Mouse (Mus musculus): ENCODE results near the gene Msl1.

The Msl1 gene

DNA sequence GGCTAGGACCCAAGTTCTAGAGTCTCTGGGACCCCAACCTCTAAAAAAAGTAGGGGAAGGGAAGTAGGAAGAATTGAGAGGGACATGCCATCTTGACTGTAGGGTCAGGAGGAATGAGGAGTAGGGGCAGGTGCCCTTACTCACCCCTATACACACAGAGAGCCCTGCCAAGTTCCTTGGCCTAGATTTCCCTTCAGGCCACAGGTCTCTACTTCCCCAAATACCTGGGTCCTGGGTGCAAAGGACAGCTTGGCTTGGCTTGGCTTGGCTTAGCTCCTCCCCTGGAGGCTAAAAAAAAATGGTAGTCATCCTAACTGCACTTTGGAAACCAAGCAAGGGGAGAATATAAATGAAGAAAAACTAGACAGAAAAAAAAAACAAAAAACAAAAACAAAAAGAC, 30.6 kb upstream of the Msl1 start:
- no peak for DNase-seq

DNA sequence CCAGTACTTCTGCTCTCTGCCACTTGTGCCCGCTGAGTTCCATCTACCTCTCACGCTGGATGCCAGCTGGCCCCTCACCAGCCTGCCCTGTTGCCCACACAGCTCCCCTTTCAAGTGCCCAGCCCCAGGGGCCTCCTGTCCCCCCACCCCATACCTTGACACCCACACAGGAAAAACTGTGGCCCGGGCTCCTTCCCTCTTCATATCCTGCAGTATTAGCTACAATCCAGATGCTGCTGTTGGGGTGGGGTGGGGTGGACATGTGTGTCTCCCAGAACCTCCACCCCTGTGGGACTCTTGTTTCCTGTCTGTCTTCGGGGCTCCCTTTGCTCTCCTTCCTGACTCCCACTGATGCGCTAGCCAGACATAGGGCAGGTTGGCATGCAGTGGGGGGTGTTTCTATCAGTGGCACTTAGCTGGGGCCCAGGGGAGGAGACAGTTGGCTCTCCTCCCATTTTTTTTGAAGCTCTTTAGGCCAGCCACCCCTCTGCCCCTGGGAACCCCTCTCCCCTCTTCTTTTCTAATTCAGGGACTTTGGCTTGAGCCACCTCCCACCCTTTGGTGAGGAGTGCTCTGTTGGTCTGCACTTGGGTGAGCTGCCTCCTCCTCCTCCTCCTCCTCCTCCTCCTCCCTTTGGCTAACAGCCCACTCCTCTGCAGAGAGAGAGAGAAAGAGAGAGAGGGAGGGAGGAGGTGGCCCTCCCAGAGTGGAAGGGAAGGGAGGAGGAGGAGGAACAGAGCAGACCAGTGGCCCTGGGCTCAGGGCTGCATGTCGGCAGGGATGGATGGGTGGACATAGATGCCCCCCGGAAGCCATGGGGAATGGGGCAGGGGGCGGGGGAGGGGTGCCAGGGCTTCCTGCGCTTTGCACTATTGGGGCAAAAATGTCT, 29.7 kb upstream of the Msl1 start:
- no peak for DNase-seq

DNA sequence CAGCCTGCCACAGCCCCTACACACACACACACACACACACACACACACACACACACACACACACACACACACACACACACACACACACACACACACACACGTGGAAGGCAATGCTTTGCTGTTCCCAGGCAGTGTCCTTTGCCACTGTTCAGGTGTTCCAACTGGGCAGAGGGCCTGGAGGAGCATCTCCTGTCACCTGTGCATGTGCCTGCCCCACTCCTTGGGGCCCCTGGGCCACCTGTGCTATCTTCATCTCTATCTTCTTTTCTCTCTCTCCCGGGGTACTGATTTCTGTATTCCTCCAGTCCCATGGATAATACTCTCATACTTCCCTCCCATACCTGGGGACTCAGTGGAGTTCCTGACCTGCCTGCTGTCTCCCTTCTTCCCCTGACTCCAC, 29.0 kb upstream of the Msl1 start:
- no peak for DNase-seq

DNA sequence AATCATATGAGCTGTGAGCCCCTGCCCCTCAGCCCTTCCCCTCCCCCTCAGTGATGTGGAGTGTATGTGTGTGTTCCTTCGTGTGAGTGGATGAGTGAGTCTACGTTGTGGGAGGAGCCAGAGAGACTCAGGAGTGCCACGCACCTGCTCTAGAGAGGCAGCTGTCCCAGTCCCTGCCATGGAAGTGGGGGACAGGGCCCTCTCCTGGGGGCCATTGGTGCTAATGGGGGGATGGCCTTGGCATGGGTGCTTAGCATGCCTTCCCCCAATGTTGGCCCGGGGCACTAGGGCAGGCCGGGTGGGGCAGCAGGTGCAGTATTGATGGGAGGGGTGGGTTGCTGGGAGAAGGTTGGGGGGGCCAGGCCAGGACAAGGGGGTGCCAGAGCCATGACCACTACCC, 28.5 kb upstream of the Msl1 start:
- DNase-seq: no peak

DNA sequence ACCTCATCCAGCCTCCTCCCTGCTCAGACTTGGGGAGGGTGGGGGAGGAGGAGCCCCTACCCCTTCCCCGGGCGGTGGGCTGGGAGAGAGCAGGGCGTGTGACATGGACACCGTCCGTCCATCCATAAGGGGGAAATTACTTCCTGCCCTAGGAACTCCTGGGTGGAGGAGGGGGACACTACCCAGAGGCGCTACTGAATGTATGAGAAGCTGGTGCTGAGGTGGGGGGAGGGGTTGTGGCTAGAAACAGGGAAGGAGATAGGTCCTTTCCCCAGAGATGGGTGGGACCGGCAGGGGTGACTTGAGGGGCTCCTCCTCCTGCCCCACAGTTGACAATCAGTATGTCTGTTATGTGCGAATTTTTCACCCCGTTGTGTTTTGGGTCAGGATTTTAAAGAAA, 28.0 kb upstream of the Msl1 start:
- no peak for DNase-seq

DNA sequence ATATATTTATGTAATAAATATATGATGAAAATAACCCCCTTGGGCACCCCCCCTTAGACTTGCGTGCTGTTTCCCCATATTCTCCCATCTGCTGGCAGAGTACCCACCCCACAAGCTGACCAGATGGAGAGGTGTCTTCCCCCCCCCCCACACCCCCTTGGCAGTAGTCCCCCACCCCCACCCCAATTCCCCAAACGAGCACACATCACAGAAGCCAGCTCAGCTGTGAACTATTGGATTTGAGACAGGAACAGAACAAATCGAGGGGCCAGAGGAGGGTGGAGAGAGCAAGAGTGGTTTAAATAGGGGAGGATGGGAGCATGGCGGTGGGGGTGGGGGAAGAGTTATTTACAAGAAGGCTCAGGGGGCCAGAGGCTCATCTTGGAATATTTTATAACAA, 27.6 kb upstream of the Msl1 start:
- DNase-seq: no peak

DNA sequence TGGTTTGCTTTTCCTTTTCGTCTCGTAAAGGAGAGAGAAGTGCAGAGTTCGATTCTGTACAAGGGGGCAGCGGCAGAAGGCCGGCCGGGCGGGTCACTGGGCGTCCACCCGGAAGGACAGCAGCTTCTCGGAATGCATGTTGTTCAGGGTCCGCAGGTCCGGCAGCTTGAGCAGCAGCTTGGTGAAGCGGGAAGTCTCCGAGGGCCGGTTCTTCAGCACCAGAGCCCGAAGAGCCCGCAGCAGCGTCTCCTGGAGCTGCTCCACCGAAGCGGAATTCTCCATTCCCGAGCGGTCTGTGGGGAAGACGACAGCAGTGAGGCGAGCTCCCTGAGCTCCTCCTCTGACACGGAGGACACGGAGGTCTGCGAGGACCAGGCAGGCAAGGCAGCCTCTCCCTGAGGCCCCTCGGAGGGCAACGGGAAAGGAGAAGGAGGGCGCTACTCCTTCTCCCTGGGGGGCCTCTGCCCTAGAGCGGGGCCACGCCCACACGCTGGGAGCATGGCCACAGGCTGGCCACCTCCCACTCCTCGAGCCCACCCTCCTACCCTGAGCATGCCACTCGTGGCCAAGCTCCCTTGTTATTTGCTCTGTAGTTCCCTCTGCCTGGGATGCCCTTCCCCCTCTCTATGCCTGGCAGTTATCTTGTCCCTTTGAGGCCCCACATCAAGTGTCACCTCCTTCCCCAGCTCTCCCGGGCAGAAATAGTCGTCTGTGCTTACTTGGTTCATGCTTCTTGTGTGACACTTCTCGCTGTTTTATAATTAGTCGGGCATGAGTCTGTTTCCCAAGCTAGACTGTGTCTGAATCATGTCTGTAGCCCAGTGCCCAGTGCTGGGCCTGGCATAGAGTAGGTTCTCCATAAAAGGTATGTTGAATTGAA, 26.9 kb upstream of the Msl1 start:
- peak; percentile 48 for DNase-seq

DNA sequence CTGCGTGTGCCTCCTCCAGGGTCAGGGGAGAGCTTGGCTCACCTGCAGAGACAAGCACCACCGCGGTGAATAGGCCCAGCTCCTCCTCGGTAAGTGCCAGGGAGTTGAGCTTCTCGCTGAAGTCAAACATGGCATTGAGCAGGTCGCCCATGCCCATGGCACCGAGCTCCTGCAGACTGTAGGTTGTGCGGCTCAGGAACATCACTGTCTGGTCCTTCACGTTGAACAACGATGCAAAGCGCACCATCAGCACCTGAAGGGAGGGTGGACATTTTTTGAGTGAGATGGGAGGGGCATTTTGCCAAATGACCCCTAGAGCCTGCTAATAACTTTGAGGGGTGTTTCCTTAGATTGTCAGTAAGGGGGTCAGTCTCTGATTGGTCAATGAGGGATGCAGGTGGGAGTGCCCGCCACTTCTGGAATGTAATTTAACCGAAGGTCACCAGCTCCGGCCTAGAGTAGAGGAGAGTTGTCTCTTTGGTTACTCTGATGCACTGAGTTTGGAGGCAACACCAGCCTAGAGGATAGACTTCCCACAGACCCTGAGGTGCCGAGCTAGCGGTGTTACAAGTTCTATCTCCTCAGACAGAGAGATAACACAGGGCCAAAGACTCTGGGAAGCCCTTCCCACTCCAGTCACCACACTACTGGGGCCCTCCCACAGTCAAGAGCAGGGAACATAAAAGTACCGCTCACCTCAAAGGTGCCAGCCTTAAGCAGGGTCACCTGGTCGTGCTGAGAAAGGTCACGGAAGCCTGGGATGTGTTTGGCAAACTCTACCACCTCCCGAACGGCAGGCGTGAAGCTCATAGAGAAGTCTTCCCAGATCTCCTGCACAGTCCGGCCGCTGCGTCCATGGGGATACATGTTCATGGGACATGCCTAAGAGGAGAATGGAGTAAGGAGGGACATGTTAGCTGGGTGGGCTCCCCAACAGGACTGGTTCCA, 26.0 kb upstream of the Msl1 start:
- peak; percentile 27 for DNase-seq

DNA sequence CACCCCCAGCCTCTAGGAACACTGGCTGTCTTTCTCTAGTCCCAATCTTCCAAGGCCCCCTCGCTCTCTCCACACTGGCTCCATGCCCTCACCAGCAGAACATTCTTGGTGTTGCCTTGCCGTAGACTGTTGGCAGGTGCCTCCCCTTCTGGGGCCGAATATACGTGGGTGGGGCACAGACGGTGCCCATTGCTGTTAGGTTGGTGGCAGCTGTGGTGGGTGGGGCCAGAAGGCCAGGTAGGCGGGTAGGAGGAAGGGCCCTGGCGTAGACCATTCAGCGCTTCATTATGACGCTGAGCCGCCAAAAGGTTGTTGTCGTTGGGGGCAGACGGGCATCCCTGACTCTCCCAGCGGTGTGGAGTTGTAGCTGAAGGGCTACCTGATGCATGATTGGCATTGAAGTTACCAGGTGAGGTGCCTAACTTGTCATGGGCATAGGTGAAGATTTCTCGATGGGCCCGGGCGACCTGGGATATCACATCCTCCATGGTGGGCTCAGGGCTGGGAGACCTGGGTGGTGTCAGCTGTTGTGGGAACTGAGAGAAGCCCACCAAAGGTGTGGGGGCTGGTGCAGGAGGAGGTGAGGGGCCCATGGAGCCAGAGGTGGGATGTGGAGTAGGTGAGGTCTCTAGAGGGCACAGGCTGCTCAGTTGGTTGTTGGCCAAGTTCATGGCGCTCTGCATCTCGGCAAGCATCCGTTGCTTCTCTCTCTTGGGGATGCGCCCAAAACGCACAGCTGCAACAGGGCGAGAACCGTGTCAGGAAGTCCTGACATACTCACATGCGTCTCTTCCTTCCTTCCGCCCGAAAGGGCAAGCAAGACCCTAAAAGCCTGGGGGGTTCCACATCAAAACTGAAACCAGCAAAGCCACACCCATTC, 25.0 kb upstream of the Msl1 start:
- DNase-seq: peak; percentile 85

DNA sequence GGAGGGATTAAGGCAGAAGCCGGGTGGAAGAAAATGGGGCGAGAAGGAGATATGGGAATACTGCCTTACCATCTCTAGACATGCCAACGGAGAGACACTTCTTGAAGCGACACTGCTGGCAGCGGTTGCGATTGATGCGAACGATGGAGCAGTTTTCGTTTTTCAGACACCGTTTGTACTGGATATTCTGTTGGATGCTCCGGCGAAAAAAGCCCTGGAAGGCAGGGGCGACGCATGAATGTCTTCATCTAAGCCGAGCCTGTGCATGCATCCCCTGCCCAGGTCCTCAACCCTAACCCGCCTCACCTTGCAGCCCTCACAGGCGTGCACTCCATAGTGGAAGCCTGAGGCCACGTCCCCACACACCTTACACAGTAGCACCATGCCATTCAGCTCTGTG, 24.2 kb upstream of the Msl1 start:
- DNase-seq: no peak

DNA sequence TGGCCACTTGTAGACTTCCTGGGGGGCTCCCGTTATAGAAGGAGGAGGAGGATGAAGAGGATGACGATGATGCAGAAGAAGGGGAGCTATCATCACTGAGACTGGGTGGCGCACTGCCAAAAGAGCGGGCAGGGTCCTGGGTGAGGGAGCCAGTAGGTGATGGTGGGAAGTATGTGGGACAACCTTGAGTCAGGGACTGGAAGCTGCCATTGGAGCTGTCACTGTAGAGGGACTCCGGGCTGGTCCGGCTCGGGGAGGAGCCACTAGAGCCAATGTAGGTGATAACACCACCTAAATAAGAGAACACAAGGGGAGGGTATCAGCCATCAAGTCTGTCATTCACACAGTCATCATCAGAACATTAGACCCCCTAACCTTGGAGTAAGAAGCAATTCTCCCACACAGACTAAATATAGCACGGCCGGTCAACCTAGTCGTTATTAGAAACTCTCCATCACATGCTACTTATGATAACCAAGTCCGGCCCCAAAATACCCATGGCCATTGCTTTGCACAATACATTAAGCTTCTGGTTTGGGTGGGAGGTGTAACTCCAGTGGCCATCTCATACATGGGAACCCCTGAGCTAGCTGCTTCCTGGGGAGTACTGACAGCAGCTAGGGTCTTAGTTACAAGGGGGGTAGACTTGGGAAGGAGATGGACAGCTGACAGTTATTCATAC, 23.3 kb upstream of the Msl1 start:
- no peak for DNase-seq

DNA sequence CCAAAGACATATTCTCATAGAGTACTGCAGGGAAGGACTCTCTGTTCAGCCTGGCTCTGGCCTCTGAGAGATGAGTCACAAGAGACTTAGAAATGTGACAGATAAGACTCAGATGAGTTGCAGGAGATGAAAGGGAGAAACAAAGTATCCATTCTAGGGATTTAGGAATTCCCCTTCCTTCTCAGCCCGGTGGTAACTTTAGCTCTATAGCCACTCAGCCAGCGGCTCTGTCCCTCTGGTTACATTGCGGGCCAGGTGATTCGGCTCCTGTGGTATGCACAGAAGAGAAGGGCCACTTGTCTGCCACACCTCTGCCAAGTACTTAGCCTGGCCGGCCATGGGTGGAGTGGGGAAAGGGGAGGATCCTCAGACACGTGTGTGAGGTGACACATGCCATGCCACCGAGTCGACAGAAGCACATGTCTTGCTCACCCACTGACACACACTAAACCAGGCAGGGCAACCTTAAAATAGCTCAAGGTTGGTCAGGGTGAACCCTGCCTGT, 22.6 kb upstream of the Msl1 start:
- DNase-seq: peak; percentile 41

DNA sequence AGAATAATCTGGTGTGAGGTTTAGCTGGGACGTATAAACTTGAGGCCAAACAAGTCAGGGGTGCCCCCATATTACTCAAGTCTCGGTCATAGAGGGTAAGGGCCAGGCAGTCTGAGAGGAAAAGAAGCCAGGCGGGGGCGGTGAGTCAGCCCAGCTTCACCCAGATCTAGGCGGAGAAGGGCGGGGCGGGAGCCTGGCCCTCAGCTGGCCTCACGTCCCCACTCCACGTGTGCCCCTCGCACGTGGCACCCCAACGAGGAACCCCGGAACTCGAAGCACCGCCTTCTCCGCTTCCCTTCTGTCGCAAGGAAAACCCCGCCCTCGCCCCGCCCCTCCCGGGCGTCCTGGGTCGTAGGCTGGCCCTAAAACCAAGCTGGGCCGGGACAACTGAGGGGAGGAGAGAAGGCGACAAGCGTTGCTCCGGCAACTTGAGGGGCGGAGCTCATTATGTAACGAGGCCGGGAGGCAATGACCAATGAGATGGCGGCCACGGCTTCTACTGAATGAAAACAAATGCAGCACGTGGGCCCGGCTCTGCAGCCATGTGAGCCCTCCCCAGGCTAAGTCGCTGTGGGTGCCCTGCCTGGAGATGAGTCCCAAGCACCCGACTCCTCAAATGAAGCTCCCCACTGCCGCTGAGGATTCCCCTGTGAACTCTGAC, 21.6 kb upstream of the Msl1 start:
- DNase-seq: peak; percentile 100

DNA sequence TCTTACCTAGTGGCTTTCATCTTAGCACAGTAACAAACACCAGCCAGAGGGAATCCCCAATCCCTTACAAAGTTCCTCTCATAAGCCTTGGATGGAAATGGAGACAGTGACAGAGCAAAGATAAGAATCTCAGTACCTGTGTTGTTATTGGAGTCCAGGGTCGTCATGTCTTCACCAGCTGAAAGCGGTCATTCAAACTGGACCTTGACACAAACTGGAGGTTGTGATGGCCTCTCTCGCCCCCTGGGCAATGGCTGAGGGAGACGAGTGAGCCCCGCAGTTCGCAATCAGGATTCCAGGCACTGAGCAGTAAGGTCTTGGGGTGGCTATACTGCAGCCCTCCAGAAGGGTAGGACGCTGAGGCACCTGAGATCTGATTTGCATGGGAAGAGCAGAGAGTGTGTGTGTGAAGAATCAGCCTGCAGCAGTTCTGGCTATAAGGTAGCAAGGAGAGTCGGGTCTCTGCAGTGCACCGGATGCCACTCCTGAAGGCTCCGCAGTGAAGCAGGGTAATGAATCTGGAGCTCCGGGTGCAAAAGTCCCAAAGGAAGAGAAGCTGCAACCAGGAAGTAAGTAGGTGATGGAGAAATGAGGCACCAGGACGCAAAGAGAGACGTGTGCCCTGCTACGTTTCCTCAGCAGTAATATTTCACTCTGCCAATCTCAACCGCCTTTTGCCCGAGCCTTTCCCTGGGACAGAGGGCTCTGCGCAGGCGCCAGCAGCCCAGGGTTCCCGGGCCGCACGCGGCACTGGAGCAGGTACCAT, 20.6 kb upstream of the Msl1 start, which contains the start of gene Nr1d1:
TSS of gene Nr1d1 (minus strand) at position 752 of the 766 bp plus-strand sequence.
- DNase-seq: peak; percentile 26

DNA sequence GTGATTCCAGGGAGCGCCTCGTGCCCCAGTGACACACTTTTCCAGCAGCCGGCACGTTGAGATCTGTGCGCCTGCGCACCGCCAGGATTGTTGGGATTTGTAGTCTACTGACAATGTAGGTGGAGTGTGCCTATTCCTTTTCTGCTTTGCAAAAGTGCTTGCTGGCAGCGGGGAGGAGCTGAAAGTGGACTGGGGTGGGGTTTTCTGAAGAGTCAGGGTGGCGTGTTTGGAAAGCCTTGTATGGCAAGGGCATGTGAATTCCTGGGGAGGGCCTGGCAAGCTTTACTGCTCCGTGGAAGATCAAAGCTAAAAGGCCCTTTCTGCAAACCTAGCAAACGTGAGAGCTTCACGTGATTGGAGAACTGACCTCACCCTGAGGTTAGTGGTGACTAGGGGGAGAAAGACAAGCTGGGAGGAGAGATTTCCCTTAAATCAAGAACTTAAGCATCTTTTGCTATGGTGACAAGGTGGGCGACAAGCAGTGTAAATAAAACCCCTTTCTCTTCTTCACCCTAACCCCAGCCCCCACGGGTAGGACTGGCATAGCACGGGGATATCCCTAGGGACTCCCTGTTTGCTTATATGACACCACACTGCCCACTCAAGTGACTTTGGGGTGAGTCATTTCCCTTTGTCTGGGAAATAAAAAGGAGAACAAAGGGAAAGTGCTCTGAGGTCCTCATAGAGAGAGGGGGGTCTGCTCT, 19.8 kb upstream of the Msl1 start:
- DNase-seq: peak; percentile 100

DNA sequence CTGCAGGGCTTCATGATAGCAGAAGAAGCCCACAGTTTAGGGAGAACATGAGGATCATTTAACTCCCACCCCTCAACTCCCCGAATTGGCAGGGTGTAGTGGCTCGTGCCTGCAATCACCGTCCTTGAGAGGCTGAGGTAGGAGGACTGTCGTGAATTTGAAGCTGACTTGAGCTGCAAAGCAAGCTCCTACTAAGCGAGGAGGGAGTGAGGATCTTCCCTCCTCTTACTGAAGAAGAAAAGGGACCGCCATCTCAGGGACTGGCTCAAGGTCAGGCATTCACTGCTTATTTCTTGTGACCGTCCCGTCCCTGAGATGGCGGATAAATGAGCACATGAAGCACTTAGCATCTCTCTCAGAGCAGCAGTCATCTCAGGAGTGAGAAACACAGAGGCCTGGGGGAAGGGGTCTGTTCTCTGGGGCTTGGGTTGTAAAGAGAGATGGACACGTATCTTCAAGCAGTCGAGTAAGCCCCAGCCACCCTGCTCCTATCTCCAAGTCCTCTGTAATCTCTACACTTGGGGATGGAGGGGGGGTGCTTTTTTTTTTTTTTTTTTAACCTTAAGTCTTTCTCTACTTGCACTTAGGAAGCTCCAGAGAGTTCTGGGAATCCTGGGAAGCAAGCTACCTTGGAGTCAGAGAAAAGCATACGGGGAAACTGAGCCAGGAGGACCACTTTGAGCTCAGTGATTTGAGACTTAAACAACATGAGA, 19.1 kb upstream of the Msl1 start:
- DNase-seq: no peak

DNA sequence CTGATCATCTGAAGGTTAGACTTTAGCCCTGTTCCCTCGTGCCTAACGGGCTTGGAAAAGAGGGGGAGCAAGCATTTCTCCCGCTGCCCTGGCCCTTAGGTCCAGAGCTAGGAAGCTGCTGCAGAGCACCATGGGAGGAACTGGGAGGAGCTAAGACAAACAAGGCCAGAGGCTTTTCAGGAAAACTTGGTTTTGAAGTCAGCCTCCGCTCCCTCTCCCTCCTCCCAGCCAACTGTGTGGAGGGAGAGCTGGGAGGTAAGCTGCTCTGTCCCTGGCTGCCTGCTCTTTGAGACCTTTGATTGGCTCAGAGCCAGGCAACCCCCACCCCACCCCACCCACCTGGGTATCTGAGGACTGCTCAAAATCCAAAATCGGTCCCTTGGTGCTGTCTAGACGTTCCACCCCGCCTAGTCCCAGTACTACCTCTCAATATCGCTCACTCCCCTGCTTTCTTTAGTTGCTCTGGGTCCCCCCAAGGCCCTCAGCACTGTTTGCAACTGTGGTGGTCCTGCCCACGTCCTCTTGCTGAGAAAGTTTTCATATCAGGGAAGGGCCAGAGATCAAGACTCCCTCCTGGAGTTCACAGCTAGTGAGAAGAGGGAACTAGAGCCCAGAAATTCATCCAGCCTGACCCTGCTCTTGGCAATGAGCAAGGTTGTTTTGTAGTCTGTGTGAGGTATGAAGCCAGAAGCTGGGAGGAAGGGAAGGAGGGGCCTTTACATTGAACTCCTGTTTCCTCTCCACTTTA, 18.3 kb upstream of the Msl1 start:
- no peak for DNase-seq
